Mouse (Mus musculus) olfactory bulb, adult 2 months (tissue): ENCODE measurements around the gene 1110017D15Rik. TPM values are rescaled to one million over a fixed set of nuclear protein-coding genes. Genes with fewer than 3 reads are reported as not detected.

Source experiments
- H3K27ac ChIP-seq: fragments of 200-500 bp; 2 replicates; pipeline ENCODE4 v1.5.1; 2012; ENCODE audit warnings: low read depth, low read length; ENCODE audit not compliant: insufficient read depth
- H3K4me1 ChIP-seq: fragments of 200-500 bp; 2 replicates; pipeline ENCODE4 v1.6.1; 2012; ENCODE audit warnings: low read length; ENCODE audit not compliant: control insufficient read depth, insufficient read depth
- H3K4me3 ChIP-seq: fragments of 200-500 bp; 2 replicates; pipeline ENCODE4 v1.5.1; 2012; ENCODE audit warnings: mild to moderate bottlenecking, low read depth, low read length, moderate library complexity; ENCODE audit not compliant: insufficient read depth
- CTCF ChIP-seq: fragments of 200-500 bp; IDR thresholded peaks from 2 replicates; pipeline ENCODE4 v1.5.1; 2012; ENCODE audit warnings: low read depth, mild to moderate bottlenecking, low read length, moderate library complexity; ENCODE audit not compliant: insufficient read depth
- POLR2A ChIP-seq: fragments of 200-500 bp; IDR thresholded peaks from 2 replicates; pipeline ENCODE4 v1.6.1; 2012; ENCODE audit warnings: mild to moderate bottlenecking, low read depth, low read length, moderate library complexity; ENCODE audit not compliant: insufficient read depth
- WGBS: fragments of 180-500 bp; shearing (Covaris S2); methylation state at CpG from one replicate; pipeline ENCODE4 v1.1.7; 2018; 5-methylcytosine and 5-hydroxymethylcytosine counted together
- polyA plus RNA-seq: library from polyadenylated mRNA; stranded (reverse); fragments of >200 nt; gene quantifications from 2 replicates; pipeline ENCODE4 v1.2.4, GENCODE M21; 2012; ENCODE audit warnings: low replicate concordance; ENCODE audit not compliant: missing spikeins, insufficient read depth, insufficient read length

1110017D15Rik gene
- polyA plus RNA-seq, 1 experiment = not detected

DNA sequence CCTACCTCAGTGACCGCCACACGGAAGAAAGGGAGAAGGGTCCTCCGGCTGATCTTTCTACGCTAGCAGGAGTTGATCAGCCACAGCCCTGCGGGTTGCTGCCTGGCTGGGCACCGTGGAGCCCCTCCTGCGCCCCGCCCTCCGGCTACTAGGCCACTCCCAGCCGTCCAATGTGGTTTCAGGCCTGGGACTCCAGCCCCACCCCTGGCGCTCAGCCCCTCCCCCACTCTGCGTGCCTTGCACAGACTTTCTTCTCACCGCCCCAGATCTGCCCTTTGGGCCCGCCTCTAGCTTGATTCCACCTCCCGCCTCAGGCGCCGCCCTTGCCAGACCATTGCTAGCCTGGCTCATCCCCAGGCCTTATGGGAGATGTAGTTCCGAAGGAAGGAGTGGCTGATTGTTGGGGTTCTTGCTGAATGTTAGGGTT is 14.1 kb downstream of the 1110017D15Rik start, which contains the start of gene AI464131:
Gene AI464131 (minus strand): TSS at position 91 of the 427 bp plus-strand sequence.
- H3K4me1 ChIP-seq = peaks cover 31% of the 10 kb centered on the region
- TF ChIP-seq POLR2A = no peak
- no peak for TF ChIP-seq CTCF
- no peak within 1 kb of the TSS for H3K27ac ChIP-seq
- H3K4me3 ChIP-seq = peak within 1 kb of the TSS; percentile 51
- WGBS = 1% methylated on average over 18 of the region's 18 CpGs

DNA sequence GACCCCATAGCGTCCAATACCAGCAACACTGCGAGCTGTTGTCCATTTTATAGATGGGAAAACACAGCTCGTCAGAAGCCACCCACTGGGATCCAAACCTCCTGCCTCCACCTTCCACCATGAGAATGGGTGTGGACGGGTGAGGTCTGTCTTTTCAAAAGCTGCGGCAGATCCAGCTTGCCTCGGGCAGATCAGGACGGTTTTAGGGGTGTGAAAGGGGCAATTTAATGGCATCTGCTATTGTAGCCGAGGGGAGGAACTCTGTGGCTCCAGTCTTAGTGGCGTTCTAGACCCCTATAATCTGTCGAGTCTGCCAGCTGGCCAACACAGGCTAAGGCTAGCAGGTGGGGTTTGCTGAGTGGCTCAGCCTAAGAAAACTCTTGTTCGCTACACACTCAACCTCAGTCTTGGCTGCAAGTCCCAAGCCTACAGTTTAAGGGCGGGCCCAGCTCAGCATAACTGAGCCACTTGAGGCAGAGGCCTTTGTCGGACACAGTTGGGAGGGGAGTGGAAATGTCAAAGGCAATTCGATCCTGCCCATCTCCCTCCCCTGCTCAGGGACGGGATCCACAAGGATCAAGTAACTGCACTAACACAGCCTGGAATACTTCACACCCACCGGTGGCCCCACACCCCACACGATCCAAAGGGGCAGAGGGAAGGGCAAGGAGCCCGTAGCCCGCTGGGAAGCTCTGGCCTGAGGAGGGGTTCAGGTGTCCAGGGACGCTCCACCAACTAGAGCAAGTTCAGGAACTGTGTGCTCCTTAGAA is 14.8 kb downstream of the 1110017D15Rik start:
- Histone ChIP-seq H3K4me1 (peaks cover 34% of the 10 kb centered on the region), H3K4me3 (peak overlapping the region; percentile 51), H3K27ac (no peak overlapping the region)
- TF ChIP-seq CTCF = no peak
- WGBS = 28% methylated on average over 20 of the region's 20 CpGs

DNA sequence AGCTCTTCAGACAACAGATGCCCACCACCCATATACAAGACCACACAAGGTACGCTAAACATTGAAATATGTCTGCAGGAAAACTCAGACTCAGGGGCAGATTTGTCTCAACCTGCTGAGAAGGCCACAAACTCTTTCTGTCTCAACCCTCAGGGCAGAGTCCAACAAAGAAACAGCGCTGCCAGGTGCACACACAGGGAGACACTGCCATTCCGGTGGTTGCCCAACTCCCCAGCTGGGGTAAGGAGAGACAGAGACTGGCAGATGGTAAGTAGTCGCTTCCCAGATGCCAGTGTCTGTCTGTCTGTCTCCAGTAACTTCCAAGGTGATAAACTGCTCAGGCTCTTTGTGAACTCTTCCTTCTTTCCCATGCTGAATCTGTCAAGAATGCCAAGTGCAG is 16.3 kb downstream of the 1110017D15Rik start:
- 88% methylated on average over 4 of the region's 4 CpGs for WGBS
- no peak for TF ChIP-seq CTCF
- TF ChIP-seq POLR2A = no peak
- Histone ChIP-seq H3K4me3 (no peak overlapping the region), H3K4me1 (peaks cover 22% of the 10 kb centered on the region), H3K27ac (no peak overlapping the region)

DNA sequence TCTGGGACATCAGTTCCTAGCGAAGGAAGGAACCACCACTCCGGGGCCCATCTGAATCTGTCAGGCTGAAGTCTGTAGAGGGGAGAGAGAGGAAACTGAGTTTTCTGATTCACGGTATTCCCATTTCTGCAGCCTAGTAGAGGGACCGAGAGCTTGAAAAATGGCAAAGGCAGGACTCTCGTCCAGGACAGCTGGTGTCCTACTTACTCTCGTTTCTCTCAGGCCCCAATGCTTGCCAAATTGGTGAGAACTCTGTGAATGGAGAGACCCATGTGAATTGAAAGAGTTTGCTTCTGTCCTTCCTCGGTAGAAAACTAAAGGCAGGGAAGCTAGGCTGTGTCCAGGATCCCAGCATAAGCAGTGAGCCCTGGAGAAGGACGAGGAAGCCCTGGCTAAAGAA is 17.5 kb downstream of the 1110017D15Rik start:
- Histone ChIP-seq H3K4me3 (no peak overlapping the region), H3K27ac (no peak overlapping the region), H3K4me1 (peaks cover 22% of the 10 kb centered on the region)
- no peak for TF ChIP-seq POLR2A
- TF ChIP-seq CTCF = no peak
- WGBS = 72% methylated on average over 8 of the region's 8 CpGs

DNA sequence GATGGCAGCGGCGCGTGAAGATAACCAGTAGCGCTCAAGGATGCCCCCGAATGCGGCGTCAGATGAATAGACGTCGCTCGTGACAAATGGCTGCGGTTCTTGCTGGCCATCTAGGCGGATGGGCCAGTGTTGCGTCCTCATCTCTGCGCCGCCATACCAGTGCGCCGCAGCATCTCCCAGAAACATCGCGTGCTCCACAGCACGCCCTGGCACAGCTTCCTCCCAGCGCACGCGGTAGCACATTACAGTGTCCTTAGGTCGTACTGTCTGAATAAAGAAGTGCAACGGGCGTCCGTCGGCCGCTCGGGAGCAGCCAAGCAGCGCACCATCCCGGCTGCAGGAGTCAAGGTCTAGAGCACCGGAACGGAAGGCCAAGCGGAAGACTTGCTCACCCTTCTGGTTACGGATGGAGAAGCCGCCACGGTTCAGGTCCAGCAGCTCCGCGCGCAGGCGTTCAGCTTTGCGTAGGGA is 18.2 kb downstream of the 1110017D15Rik start:
- Histone ChIP-seq H3K4me1 (peaks cover 22% of the 10 kb centered on the region), H3K4me3 (no peak overlapping the region), H3K27ac (no peak overlapping the region)
- no peak for TF ChIP-seq CTCF
- TF ChIP-seq POLR2A = no peak
- WGBS = 75% methylated on average over 43 of the region's 43 CpGs

DNA sequence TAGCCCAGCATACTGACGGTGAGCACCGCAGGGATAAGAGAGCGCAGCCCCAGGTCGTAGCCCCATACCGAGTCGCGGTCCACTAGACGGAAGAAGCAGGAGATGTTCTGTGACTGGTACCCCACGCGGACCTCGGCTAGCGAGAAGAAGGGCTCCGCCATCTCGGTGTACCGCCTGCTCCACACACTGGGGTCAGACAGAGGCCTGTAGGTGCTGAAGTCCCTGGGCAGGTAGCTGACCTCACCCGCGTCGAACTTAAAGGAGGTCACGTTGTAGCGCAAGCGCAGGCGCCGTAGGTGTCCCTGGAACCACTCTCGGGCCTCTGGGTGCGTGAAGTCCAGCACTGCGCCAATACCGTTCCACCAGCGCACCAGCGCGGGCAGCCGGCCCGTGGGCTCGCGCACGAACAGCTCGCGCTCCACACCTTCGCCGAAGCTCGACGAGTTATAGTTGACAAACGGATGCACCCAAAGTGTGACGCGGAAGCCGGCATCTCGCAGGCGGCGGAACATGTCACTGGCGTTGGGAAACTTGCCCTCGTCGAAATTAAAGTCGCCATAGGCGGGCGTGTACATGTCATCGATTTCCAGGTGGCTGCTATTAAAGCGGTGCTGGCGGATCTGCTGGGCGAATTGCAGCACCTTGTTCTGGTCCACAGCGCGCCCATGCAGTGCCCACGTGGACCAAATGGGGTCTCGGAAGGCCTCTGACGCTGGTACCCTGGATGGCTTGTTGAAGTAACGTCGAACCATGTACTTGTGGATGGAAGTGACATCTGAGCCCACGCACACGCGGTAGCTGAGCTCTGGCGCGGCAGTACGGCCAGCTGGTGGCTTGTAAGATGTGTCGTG is 18.9 kb downstream of the 1110017D15Rik start:
- TF ChIP-seq POLR2A = no peak
- no peak for TF ChIP-seq CTCF
- H3K27ac ChIP-seq = no peak overlapping the region
- WGBS = 58% methylated on average over 72 of the region's 72 CpGs
- peaks cover 22% of the 10 kb centered on the region for H3K4me1 ChIP-seq
- peak overlapping the region; percentile 18 for H3K4me3 ChIP-seq

DNA sequence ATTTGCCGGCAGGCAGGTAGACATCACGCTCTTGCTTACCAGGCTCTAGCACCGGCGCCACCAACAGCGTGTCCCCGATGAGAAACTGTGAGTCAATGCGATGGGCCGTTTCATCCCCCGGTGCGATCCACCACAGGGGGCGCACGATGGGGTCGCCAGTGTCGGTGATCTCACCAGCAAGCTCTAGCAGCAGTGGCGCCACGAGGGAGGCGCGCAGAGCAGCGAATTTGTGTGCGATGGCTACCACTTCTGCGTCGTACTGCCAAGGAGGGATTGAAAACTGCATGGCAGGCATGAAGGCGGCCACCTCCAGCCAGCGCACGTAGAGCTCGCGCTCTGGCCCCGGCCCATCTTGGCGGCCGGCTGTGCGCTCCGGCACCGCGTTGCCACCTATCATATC is 19.6 kb downstream of the 1110017D15Rik start:
- Histone ChIP-seq H3K27ac (no peak overlapping the region), H3K4me1 (peaks cover 21% of the 10 kb centered on the region), H3K4me3 (peak overlapping the region; percentile 18)
- TF ChIP-seq POLR2A (no peak), CTCF (no peak)
- 38% methylated on average over 34 of the region's 34 CpGs for WGBS

DNA sequence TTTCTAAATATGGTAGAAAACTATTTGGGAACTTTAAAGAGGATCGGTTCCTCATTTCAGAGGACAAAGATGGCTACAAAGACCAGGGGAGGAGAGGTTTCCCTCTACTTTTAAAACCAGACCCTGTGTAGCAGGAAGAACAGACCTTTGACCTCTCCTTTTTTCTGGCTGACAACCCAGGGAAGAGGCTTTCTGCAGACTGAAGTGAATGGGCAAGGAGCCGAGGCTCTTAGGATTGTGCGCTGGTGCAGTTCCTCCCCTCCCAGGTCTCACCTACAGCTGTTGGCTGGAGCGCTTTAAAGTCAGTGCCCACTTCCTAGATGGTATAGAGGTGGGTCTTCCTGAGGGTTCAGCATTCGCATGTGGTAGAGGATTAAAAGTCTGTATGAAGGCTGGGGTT is 20.1 kb downstream of the 1110017D15Rik start:
- Histone ChIP-seq H3K4me3 (no peak overlapping the region), H3K27ac (no peak overlapping the region), H3K4me1 (peaks cover 16% of the 10 kb centered on the region; the same call in 1 of the 2 replicates)
- TF ChIP-seq CTCF (no peak), POLR2A (no peak)
- WGBS = 90% methylated on average over 5 of the region's 5 CpGs

DNA sequence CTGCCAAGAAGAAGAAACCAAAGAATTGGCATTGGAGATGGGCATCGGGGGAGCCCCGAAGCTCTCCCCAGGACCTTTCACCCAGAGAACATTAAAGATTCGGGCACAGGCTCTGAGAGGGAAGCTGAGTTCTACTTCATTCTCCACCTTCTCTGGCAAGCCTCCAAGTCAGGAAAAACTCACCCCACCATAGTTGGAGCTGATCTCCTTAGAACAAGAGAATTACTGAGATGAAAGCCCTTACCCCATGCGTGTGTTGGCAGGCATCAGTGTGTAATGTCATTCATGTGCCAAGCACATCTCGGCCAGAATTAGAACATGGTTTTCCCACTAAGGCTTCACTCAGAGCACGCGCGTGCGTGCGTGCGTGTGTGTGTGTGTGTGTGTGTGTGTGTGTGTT is 21.3 kb downstream of the 1110017D15Rik start:
- TF ChIP-seq CTCF (no peak), POLR2A (no peak)
- WGBS = 42% methylated on average over 11 of the region's 11 CpGs
- H3K4me1 ChIP-seq = peaks cover 16% of the 10 kb centered on the region; the same call in 1 of the 2 replicates
- no peak overlapping the region for H3K27ac ChIP-seq
- H3K4me3 ChIP-seq = no peak overlapping the region
